Mouse (Mus musculus) lung, postnatal 36 days (tissue): ENCODE measurements around the gene Zkscan1.
"Not testable (repeated sequence)": the region's sequence is repeated elsewhere in the genome, so short reads cannot be mapped to it uniquely, and the experiment has no call there.

ENCODE experiments used
- DNase-seq: peaks from one replicate; pipeline ENCODE4 v3.0.0; 2022; ENCODE audit warnings: mixed read lengths

Zkscan1 gene

GRCm38 (mm10) chr5:138084996-138085395 lies at the start of gene Zkscan1:
Zkscan1 (plus strand) TSS chr5:138085084.
- DNase-seq, result peak; percentile 93

DNA sequence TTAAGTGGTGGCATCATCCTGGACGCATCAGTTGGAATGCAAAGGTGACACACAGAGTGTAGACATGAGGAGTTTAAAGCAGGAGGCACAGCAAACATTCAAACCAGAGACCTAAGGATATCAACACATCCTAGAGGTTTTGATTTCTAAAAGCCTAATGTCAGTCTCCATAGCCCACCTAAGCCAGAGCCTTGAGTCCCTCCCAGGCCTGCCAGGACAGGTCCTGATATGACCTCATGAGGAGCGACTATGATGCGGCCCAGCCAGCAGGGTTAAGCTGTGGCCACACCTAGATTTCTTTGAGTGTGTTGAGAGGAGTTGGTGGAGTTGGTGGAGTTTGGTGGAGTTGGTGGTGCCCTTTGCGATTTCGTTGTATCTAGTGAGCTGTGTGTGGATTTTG lies 32.0 kb upstream of the Zkscan1 start, which contains the start of gene Smok3c:
TSS of gene Smok3c (plus strand) at position 301 of the 400 bp plus-strand sequence.
- DNase-seq, result not testable (repeated sequence)

GRCm38 (mm10) chr5:138073803-138074202 lies 11.1 kb upstream of the Zkscan1 start:
- no peak for DNase-seq

GRCm38 (mm10) chr5:138075684-138076083 lies 9.2 kb upstream of the Zkscan1 start:
- no peak for DNase-seq

DNA sequence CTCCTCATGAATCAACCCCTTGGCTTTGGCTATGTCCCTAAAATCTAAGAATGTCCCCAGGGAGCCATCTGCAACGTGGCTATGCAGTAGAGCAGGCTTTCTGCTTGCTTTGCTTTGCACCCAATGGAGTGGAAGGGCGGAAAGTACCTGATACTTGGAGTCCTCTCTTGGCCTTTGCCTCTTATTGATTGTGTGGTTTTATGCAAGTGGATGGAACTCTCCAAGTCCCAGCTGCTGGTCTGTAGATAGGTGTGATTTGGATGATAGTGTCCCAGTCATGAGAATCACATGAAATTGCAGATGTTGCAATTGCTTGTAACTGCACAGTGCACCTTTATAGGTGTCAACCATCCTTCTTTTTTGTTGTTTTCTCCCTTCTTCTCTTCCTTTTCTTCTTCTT lies 8.7 kb upstream of the Zkscan1 start:
- DNase-seq, result no peak

GRCm38 (mm10) chr5:138080456-138080855 lies 4.4 kb upstream of the Zkscan1 start:
- no peak for DNase-seq

DNA sequence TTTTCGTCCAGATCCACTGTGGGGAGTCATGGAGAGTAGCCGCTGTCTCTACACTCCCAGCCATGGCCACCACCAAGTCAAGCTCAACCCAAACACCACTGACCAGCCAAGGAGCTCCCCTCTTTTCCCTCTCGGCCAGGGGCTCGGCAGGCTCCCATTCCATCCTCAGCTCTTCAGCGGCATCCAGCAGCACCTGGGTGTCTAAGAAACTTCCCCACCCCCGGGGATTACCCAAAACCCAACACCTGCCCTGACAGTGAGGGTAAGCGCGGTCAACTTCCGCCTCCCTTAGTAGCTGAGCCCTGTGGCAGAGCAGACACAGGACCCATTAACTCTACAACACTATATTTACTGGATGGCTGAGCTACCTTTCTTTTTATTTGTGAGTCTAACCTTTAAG lies 3.4 kb upstream of the Zkscan1 start:
- no peak for DNase-seq

DNA sequence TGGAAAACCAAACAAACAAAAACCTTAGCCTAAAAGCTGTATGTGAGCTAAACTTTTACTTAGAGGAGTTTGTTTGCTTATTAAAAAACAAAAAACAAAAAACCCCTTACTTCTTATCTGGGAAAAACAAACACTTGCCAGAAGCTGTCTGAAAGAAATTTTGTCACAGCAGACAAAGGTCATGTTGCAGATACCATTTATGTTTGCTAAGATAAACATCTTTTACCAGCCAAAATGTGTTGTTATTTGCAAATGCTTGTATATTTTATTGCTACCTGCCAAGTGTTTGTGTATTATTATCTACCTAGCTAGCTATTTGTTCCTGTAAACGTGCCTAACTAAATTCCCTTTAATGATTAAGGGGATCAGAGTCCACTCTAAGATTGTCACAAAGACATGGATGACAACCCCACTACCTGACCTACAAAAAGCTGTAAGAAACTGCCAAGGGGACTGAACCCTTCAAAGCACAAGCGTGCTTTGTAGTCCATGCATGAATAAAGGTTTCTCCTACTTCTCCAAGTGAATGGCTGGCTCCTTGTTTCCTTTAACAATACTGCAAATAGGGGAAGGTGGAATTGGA lies 1.5 kb upstream of the Zkscan1 start:
- no peak for DNase-seq

DNA sequence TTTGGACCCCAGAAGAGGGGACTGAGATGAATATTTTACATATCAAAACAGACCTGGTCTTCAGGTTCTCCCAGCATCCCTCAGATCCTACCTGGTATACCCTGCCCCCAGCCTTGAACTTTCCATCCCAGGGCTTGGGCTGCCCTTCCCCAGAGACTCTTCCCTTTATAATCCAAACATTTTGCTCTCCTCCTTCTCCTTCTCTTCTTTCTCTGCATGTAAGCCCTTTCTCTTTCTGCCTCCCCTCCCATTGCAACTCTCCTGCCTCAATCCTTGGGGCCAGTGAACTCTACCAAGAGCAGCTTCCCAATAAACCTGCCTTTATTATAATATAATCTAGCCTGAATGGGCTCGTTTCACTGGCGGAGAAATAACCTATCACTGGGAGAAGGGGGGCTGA lies 948 bp upstream of the Zkscan1 start:
- no peak for DNase-seq

GRCm38 (mm10) chr5:138084507-138084906 lies 377 bp upstream of the Zkscan1 start:
- peak; percentile 1 for DNase-seq

DNA sequence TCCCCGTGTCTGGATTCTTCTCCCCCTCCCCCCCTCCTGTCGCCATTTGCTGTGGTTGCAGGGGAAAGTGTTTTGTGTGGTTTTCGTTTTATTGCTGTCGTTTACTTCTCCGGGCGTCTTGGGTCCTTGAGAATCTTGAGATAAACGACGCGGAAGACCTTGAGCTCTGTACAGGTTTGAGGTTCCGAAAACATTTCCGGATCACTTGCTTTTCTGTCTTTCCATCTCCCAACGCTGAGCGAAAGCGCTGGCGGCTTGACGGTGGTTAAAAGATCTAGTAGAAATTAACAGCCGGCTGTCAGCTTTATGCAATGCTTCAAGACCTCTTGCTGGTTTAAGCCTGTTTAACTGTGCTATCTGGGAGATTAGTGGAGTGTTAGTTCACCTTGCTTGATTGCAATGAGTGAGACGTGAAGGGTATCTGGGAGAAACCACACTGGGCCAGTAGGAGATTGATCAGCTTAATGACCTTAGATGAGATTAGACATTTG lies 582 bp downstream of the Zkscan1 start:
- peak; percentile 23 for DNase-seq

- DNase-seq, result no peak
Observed at GRCm38 (mm10) chr5:138086842-138087241, 2.0 kb downstream of the Zkscan1 start.

DNA sequence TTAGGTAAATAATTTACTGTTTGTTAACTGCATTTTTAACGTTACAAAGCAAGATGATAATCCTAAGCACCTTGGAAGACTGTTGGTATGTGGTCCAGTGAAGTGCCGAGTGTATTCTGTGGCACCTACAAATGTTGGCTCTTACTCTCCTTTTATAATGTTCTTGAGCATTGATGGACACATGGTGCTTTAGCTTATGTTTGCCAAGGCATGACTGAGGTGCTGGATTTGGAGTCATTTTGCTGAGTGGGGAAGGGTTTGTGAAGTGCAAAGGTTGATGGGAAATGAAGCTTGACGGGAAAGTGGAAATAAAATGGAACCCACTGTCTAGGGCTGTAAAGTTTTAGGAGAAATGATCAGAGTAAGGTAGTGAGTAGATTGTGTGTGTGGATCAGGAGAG lies 3.5 kb downstream of the Zkscan1 start:
- DNase-seq, result peak; percentile 15

DNA sequence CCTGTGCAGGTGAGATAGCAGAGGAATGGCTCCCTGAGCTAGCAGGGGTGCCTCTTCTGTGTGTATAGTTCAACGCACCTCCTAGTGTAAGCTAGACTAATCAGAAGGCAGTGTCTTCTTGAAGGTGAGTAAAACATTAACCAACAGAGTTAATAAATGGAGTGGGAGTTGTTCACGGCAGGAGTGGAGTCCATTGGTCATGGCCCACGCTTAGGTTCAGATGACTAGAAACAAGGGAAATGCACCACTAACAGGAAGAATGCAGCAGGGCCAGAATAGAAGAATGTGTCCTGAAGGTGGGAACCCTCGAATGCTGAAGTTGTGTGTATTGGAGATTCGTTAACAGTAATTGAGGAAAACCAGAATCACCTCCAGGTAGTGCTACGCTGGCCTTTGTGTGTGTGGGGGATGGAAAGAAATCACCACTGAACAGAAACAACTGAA lies 4.2 kb downstream of the Zkscan1 start:
- peak; percentile 14 for DNase-seq

DNA sequence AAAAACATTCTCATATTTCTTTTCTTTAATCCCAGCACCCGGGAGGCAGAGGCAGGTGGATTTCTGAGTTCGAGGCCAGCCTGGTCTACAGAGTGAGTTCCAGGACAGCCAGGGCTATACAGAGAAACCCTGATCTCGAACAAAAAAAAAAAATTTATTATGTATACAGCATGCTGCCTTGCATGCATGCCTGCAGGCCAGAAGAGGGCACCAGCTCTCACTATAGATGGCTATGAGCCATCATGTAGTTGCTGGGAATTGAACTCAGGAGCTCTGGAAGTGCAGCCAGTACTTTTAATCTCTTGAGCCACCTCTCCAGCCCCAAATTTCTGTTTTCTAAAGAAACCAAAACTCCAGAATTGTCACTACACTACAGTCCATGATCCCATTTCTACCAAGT lies 5.4 kb downstream of the Zkscan1 start:
- DNase-seq, result peak; percentile 28

- no peak for DNase-seq
Observed at GRCm38 (mm10) chr5:138090737-138091136, 5.9 kb downstream of the Zkscan1 start.

DNA sequence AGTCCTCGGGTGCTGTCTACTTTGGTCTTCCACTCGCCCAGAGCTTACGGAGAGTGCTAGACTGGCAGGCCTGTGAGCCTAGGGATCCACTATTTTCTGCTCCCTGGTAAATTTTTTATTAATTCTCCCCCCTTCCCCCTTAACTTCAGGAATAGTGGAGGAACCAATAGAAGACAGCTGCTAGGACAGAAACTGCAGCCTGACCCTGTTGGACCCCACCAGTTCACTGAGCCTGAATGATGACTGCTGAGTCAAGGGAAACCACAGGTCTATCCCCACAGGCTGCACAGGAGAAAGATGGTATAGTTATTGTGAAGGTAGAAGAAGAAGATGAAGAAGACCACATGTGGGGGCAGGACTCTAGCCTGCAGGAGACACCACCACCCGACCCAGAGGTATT lies 7.9 kb downstream of the Zkscan1 start:
- no peak for DNase-seq

DNA sequence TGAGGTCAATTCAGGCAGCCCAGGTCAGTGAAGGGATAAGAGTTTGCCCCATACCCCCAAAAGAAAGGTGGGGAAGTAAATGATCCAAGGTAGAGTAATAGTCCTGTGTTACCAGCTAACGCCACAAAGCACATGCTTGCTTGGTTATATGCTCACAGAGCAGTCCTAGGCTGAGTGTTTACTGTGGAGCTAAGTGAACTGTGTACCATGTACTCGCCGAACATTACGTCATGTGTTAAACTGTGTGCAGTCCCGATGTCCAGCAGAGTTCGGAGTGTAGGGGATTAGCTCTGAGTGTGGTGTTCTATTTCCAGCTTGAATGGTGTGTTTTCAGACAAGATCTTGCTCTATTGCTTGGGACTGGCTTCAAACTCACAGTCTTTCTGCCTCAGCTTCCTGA lies 9.6 kb downstream of the Zkscan1 start:
- DNase-seq, result no peak

DNA sequence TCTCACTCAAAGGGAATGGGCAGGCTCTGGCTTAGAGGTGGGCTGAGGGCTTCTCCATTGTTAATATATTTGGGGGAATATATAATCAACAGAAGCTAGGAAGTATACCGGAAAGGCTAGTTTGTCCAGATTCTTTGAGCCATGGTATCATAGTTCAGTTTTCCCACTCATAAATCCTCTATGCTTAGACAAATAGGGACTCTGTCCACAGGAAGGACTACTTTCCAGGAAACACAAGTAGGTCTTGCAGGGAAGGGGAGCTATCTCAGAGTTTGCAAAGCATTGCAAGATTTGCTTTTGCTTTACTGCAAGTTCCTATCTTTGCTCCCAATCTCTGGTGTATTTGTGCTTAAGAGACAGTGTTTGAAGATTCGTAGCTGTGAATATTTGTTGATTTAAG lies 20.1 kb downstream of the Zkscan1 start:
- DNase-seq, result no peak

DNA sequence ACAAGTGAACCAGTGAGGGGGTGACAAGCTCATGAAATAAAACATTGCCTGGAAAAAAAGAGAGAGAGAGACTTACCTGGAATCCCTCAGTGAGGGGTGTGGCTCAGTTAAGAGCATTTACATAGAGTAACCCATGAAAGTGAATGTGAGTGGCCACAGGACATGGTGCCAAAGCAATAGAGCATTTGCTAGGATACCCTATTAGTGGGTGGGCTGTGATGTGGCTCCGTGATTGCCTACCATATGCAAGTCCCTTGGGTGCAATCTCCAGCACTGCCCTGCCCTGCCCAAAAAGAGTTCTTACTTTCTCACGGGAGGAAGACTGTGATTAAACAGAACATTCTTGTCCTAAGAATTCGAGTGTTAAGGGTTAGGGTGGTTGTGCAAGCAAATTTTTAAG lies 22.2 kb downstream of the Zkscan1 start:
- no peak for DNase-seq

DNA sequence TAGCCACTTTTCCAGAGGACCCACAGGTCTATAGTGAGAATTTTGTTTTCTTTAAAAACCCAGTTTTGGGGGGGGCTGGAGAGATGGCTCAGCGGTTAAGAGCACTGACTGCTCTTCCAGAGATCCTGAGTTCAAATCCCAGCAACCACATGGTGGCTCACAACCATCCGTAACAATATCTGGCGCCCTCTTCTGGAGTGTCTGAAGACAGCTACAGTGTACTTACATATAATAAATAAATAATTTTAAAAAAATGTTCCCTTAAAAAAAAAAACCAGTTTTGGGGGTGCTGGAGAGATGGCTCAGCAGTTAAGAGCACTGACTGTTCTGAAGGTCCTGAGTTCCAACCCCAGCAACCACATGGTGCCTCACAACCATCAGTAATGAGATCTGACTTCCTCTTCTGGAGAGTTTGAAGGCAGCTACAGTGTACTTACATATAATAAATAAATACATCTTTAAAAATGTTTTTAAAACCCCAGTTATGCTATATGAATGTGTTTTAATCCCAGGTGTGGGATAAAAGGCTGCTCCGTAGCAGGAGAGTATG lies 25.0 kb downstream of the Zkscan1 start:
- DNase-seq, result not testable (repeated sequence)

GRCm38 (mm10) chr5:138116255-138117198 lies 31.6 kb downstream of the Zkscan1 start, which contains the start of gene Zscan21:
Zscan21 (plus strand) TSS chr5:138116903.
- peak; percentile 95 for DNase-seq

GRCm38 (mm10) chr5:138117199-138118015 lies 32.5 kb downstream of the Zkscan1 start:
- DNase-seq, result no peak
